8 mouse cellular contexts compared by ENCODE assay signal in genomic region chr17:29730510-29731265, GRCm38 (mm10). TPM values are rescaled to one million over a fixed set of nuclear protein-coding genes. Genes with fewer than 3 reads are reported as not detected.
DNase-seq lines count a peak whose midpoint lies in the region; ATAC-seq and TF ChIP-seq lines count a peak whose summit lies in the region.
"Had no signal": no experiment of that assay in that cellular context is flagged by ENCODE, and none has a peak within 500 bp of the region (broad histone marks: within the 10 kb centered on the region; RNA-seq: fewer than 3 reads in every experiment).

No protein-coding gene starts in this region.

- TF ChIP-seq CTCF in hindbrain, postnatal 0 days (IDR thresholded peaks at IDR 0.05; ENCODE audit: low read depth), result peak; percentile 43

- H3K4me3 ChIP-seq in embryonic facial prominence, embryonic 12.5 days, result no peak overlapping the region
- no peak overlapping the region for H3K4me3 ChIP-seq in hindbrain, postnatal 0 days (ENCODE audit: low read length)

- WGBS in embryonic facial prominence, embryonic 12.5 days, result 48% methylated on average over 13 of the region's 13 CpGs
- 22% methylated on average over 13 of the region's 13 CpGs for WGBS in hindbrain, postnatal 0 days

- H3K4me2 ChIP-seq in embryonic facial prominence, embryonic 12.5 days (replicated peaks), result no peak overlapping the region
- no peak overlapping the region; the same call in 1 of the 2 replicates for H3K4me2 ChIP-seq in hindbrain, postnatal 0 days (ENCODE audit: low read depth, low read length)

- DNase-seq in MN1 (ENCODE audit: low spot score), result peak; percentile 68
- DNase-seq in adrenal gland, adult (ENCODE audit: inconsistent age in 2 of 2, low spot score in 1 of 2), result peak; percentile 89 to 91
- peak; percentile 70 for DNase-seq in hindbrain, postnatal 0 days (ENCODE audit: low spot score)
- DNase-seq in thymus, postnatal 36 days, result no peak
- no peak for DNase-seq in frontal cortex, postnatal 10 days (ENCODE audit: low spot score in 2 of 2)

- no peaks in the 10 kb centered on the region for H3K27me3 ChIP-seq in embryonic facial prominence, embryonic 12.5 days
- no peaks in the 10 kb centered on the region for H3K27me3 ChIP-seq in hindbrain, postnatal 0 days (ENCODE audit: insufficient read depth, low read length)

- H3K36me3 ChIP-seq in embryonic facial prominence, embryonic 12.5 days, result no peaks in the 10 kb centered on the region
- no peaks in the 10 kb centered on the region for H3K36me3 ChIP-seq in hindbrain, postnatal 0 days (ENCODE audit: insufficient read depth, low read length)

- ATAC-seq in embryonic facial prominence, embryonic 12.5 days (ENCODE audit: insufficient number of reproducible peaks, insufficient read depth, low FRiP score, low TSS enrichment), result no peak
- peak; percentile 62 for ATAC-seq in hindbrain, postnatal 0 days
- ATAC-seq in activated CD4-positive, CD25-positive, alpha-beta regulatory T cell, adult 4 months, result no peak

- peaks cover 8% of the 10 kb centered on the region for H3K4me1 ChIP-seq in embryonic facial prominence, embryonic 12.5 days
- peaks cover 15% of the 10 kb centered on the region; the same call in 1 of the 2 replicates for H3K4me1 ChIP-seq in hindbrain, postnatal 0 days (ENCODE audit: insufficient read depth, low read length)

- H3K9ac ChIP-seq in embryonic facial prominence, embryonic 12.5 days, result no peak overlapping the region
- no peak overlapping the region for H3K9ac ChIP-seq in hindbrain, postnatal 0 days (replicated peaks; ENCODE audit: low read length)

- no peaks in the 10 kb centered on the region for H3K9me3 ChIP-seq in embryonic facial prominence, embryonic 12.5 days
- H3K9me3 ChIP-seq in hindbrain, postnatal 0 days (ENCODE audit: low read length), result no peaks in the 10 kb centered on the region

- H3K27ac ChIP-seq in embryonic facial prominence, embryonic 12.5 days, result 0 out of 2 replicates have a peak overlapping the region, but pooled peaks have one; percentile 17
- peak overlapping the region; percentile 55 for H3K27ac ChIP-seq in hindbrain, postnatal 0 days
- H3K27ac ChIP-seq: macrophage had no signal

RNA-seq across cellular contexts. Expression of gene Ccdc167, which starts 13.8 kb away (rescaled TPM):
- polyA plus RNA-seq in embryonic facial prominence, embryonic 12.5 days (2016; fragmentation: Nextera tagmentation; extraction: Ambion mirVana), result 15.3 and 15.9 TPM in 2 replicates
- 9.7 and 14.4 TPM in 2 replicates for total RNA-seq in hindbrain, postnatal 0 days (2014; rRNA removed)
- 9.8 and 11.3 TPM in 2 replicates for polyA plus RNA-seq in hindbrain, postnatal 0 days (2015; fragmentation: Nextera tagmentation; extraction: Ambion mirVana)
- 1 to 10 TPM; 7.1 to 9.3 TPM for polyA plus RNA-seq in activated CD4-positive, CD25-positive, alpha-beta regulatory T cell, adult 4 months (2017; shearing (Covaris generic))

Comparison
In these comparisons a context has a peak if more than half of its experiments do, and no peak if none do; other contexts are left out.
1. DNase-seq: peak in MN1 (single experiment), adrenal gland, adult (2 of 2) and hindbrain, postnatal 0 days (single experiment); none in thymus, postnatal 36 days (0 of 2) and frontal cortex, postnatal 10 days (0 of 2).